Mouse (Mus musculus) C2C12 (cell line): ENCODE data around the gene Ssh3.

Source experiments
- CEBPB ChIP-seq: IDR thresholded peaks from one replicate; pipeline ENCODE4 v1.6.1; 2011; ENCODE audit warnings: low read depth, mild to moderate bottlenecking, control low read depth, moderate library complexity
- CTCF ChIP-seq: IDR thresholded peaks from one replicate; pipeline ENCODE4 v1.5.1; 2011; ENCODE audit not compliant: control insufficient read depth, insufficient read depth, insufficient read length
- FOSL1 ChIP-seq: IDR thresholded peaks from one replicate; pipeline ENCODE4 v1.8.0; 2011; ENCODE audit warnings: mild to moderate bottlenecking, low read length; ENCODE audit not compliant: poor library complexity, insufficient read depth, severe bottlenecking
- MAX ChIP-seq: IDR thresholded peaks from one replicate; pipeline ENCODE4 v1.6.1; 2011; ENCODE audit warnings: mild to moderate bottlenecking, control low read depth
- MYOD1 ChIP-seq: IDR thresholded peaks from one replicate; pipeline ENCODE4 v1.6.1; 2011; ENCODE audit warnings: low read depth; ENCODE audit not compliant: control insufficient read depth, insufficient read length
- MYOG ChIP-seq: IDR thresholded peaks from one replicate; pipeline ENCODE4 v1.6.1; 2011; ENCODE audit not compliant: control insufficient read depth, insufficient read length; ENCODE audit errors: extremely low read depth
- USF1 ChIP-seq: IDR thresholded peaks from one replicate; pipeline ENCODE4 v1.6.1; 2011; ENCODE audit warnings: low read depth, mild to moderate bottlenecking, control low read depth, moderate library complexity

DNA sequence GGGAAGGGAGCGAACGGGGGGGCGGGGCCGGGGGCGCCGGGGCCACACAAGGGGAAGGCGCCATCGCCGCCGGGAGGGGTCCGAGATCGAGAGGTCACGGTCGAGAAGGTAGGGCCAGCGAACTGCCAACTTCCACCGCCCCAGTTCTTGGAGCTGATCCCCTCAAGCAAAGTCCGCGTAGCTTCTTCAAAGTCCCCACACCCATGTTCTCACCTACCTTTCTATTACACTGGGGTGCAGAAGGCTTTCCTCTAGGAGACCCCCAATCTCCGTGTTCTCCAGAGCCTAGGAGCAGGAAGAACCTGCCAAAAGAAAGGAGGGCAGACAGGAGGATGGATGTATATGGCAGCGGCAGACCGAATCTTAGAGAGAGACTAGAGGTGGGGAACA lies 53.5 kb downstream of the Ssh3 start:
- TF ChIP-seq CTCF, result no peak
- no peak for TF ChIP-seq USF1
- TF ChIP-seq MAX, result no peak
- TF ChIP-seq MYOG, result no peak
- TF ChIP-seq CEBPB, result no peak
- TF ChIP-seq MYOD1, result no peak
- TF ChIP-seq FOSL1, result no peak
